Mouse (Mus musculus) lung, postnatal 0 days (tissue): ENCODE measurements at regions not wholly inside any gene's neighbourhood (a gene's known extent, or its start where the extent isn't known, plus 50 kb on each side); places are given as distances from the start of the nearest gene placed in this dataset.

Experiments
- CTCF ChIP-seq: IDR thresholded peaks from 2 replicates; pipeline ENCODE4 v1.5.1; 2016; ENCODE audit warnings: antibody characterized with exemption, mild to moderate bottlenecking
- EP300 ChIP-seq: IDR thresholded peaks from 2 replicates; pipeline ENCODE4 v1.6.1; 2016; ENCODE audit warnings: antibody characterized with exemption, mild to moderate bottlenecking, control low read depth

DNA sequence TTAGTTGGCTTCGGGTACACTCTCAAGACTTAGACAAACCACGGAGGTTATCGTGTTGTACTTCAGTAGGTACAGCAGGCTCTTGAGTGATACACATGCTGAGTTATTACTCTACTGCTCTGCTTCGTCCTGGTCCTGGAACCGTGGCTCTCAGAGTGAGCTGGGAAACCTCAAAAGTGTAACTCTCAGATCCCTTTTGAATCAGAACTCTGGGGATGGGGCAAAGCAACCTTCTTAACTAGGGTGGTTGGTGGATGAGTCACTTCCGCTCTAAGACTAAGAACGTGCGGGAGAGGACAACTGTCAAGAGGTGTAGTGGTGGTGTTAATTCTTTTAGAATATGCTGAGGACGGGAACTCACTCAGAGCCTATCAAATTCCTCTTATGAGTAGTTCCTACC is 109.4 kb upstream of the Rapgef5 start:
- TF ChIP-seq EP300, result no peak
- TF ChIP-seq CTCF, result no peak
